Mouse (Mus musculus) ES-Bruce4 (cell line): ENCODE data around the gene Maml2.
A peak's percentile ranks its signal among the peaks of the same experiment; 100 is the strongest.

Experiments used
- CTCF ChIP-seq: IDR thresholded peaks from one replicate; pipeline ENCODE4 v1.8.1; 2011; ENCODE audit warnings: low read depth, low read length
- EP300 ChIP-seq: IDR thresholded peaks from 2 replicates; pipeline ENCODE4 v1.6.1; 2011; ENCODE audit warnings: low read depth, low read length; ENCODE audit not compliant: insufficient read depth
- POLR2A ChIP-seq: IDR thresholded peaks from one replicate; pipeline ENCODE4 v1.8.1; 2011; ENCODE audit warnings: low read length; ENCODE audit not compliant: insufficient read depth

GRCm38 (mm10) chr9:13697869-13698268, 400.1 kb downstream of the Maml2 start:
- TF ChIP-seq CTCF (no peak), EP300 (peak; percentile 45; the same call in 1 of the 2 replicates), POLR2A (no peak)
